Mouse (Mus musculus) lung, postnatal 0 days (tissue): ENCODE results near the gene Hoxb9. TPM values are rescaled to one million over a fixed set of nuclear protein-coding genes. Genes with fewer than 3 reads are reported as not detected.

Experiments
- ATAC-seq: fragments of 200-750 bp; cut with Nextera tagmentation; 2 replicates; pipeline ENCODE4 v1.8.0; 2017; ENCODE audit warnings: moderate library complexity
- DNase-seq: peaks from one replicate; pipeline ENCODE4 v3.0.0-alpha.2; 2016; ENCODE audit warnings: low spot score
- H3K27ac ChIP-seq: fragments of 300-500 bp; sonication (generic); 2 replicates; pipeline ENCODE4 v1.5.1; 2014; ENCODE audit warnings: antibody characterized with exemption, mild to moderate bottlenecking, low read length, mixed read lengths
- H3K27me3 ChIP-seq: fragments of 300-500 bp; sonication (generic); replicated peaks from 2 replicates; pipeline ENCODE4 v1.6.1; 2014; ENCODE audit warnings: low read length, mixed read lengths; ENCODE audit not compliant: insufficient read depth
- H3K36me3 ChIP-seq: fragments of 300-500 bp; sonication (generic); 2 replicates; pipeline ENCODE4 v1.6.1; 2014; ENCODE audit warnings: low read length, mixed read lengths; ENCODE audit not compliant: insufficient read depth
- H3K4me1 ChIP-seq: fragments of 300-500 bp; sonication (generic); 2 replicates; pipeline ENCODE4 v1.6.1; 2014; ENCODE audit warnings: antibody characterized with exemption, low read depth, low read length, mixed read lengths; ENCODE audit not compliant: insufficient read depth
- H3K4me2 ChIP-seq: fragments of 300-500 bp; sonication (generic); replicated peaks from 2 replicates; pipeline ENCODE4 v1.6.1; 2014; ENCODE audit warnings: low read depth, mild to moderate bottlenecking, low read length, moderate library complexity, mixed read lengths
- H3K4me3 ChIP-seq: fragments of 300-500 bp; sonication (generic); 2 replicates; pipeline ENCODE4 v1.5.1; 2014; ENCODE audit warnings: low read depth, low read length
- H3K9ac ChIP-seq: fragments of 300-500 bp; sonication (generic); replicated peaks from 2 replicates; pipeline ENCODE4 v1.6.1; 2014; ENCODE audit warnings: low read depth, mild to moderate bottlenecking
- H3K9me3 ChIP-seq: fragments of 300-500 bp; sonication (generic); 2 replicates; pipeline ENCODE4 v1.6.1; 2016; ENCODE audit warnings: low read length, mixed read lengths
- CTCF ChIP-seq: IDR thresholded peaks from 2 replicates; pipeline ENCODE4 v1.5.1; 2016; ENCODE audit warnings: antibody characterized with exemption, mild to moderate bottlenecking
- EP300 ChIP-seq: IDR thresholded peaks from 2 replicates; pipeline ENCODE4 v1.6.1; 2016; ENCODE audit warnings: antibody characterized with exemption, mild to moderate bottlenecking, control low read depth
- WGBS: fragments of 180-500 bp; shearing (Covaris S2); extraction: QIAGEN DNeasy Blood & Tissue Kit; methylation state at CpG from one replicate; pipeline ENCODE4 v1.1.7; 2014; 5-methylcytosine and 5-hydroxymethylcytosine counted together
- polyA plus RNA-seq: library from polyadenylated mRNA; unstranded; fragments of >200 nt; fragmentation: Nextera tagmentation; extraction: Ambion mirVana; gene quantifications from 2 replicates; pipeline ENCODE4 v1.2.1, GENCODE M21; 2015

Hoxb9 gene
- polyA plus RNA-seq, 1 experiment from 2014 or later: not detected

DNA sequence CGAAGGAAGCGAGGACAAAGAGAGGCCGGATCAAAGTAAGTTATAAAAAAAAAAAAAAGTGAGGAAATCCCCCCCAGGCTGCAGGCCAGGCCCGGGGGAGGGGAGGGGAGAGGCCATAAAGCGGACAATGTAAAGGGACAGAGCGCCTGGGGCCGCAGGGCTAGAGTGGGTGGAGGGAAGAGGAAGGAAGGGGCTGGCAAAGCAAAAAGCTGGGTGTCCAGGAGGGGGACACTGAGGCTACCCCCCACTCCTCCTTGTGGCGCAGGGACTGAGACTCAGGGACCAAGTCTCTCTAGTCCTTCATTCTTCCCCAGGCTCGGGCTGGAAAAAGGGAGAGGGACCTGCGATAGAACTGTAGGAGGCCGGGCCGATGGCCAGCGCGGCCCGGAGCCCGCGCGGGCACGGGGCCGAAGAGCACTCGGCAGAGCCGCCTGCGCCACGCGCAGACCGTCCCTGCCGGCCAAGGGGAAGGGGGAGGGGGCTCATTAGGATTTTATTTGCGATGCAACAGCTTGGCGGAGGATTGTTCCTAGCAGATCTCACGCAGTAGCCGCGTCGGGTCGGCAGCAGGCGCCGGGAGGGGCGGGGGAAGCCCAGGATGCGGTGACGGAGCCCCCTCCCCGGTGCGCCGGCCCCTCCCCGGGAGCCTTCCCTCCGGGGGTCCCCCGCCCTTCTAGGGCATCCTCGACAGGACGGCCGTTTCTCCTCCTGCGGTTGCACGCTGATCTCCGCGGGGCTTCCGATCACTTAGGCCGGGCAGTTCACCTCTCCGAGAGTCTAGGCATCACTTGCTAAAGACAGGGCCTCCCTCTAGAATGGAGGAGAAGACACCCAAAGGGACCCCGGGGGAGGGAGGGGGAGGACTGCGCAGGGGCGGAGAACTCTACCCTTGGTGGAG is 1.0 kb downstream of the Hoxb9 start:
- Histone ChIP-seq H3K4me1 (peaks cover 10% of the 10 kb centered on the region; the same call in 1 of the 2 replicates), H3K9me3 (no peaks in the 10 kb centered on the region), H3K9ac (no peak overlapping the region), H3K27ac (no peak overlapping the region), H3K27me3 (peaks cover 96% of the 10 kb centered on the region), H3K4me3 (peak overlapping the region; percentile 32), H3K4me2 (peak overlapping the region; percentile 50), H3K36me3 (no peaks in the 10 kb centered on the region)
- no peak for DNase-seq
- no peak for TF ChIP-seq EP300
- no peak for TF ChIP-seq CTCF
- ATAC-seq: peak; percentile 32
- WGBS: under 1% methylated on average over 56 of the region's 58 CpGs

DNA sequence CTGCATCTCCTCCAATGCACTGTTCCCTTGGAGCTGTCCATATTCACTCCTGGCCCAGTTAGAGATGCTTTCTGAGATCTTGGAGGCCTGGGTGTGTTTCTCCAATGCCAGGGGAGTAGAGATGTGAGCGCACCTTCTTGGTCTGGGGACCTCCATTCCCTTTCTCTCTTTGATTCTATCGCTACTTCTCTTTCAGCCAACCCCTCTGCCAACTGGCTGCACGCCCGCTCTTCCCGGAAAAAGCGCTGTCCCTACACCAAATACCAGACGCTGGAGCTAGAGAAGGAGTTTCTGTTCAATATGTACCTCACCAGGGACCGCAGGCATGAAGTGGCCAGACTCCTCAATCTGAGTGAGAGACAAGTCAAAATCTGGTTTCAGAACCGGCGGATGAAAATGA is 3.2 kb downstream of the Hoxb9 start:
- ATAC-seq (no peak), DNase-seq (no peak)
- no peak overlapping the region for H3K9ac ChIP-seq
- H3K4me1 ChIP-seq: peaks cover 10% of the 10 kb centered on the region; the same call in 1 of the 2 replicates
- no peaks in the 10 kb centered on the region for H3K9me3 ChIP-seq
- H3K27me3 ChIP-seq: peaks cover 99% of the 10 kb centered on the region
- no peak overlapping the region for H3K4me3 ChIP-seq
- H3K36me3 ChIP-seq: no peaks in the 10 kb centered on the region
- TF ChIP-seq EP300 (no peak), CTCF (no peak)
- no peak overlapping the region for H3K27ac ChIP-seq
- WGBS: 8% methylated on average over 10 of the region's 10 CpGs
- H3K4me2 ChIP-seq: no peak overlapping the region

DNA sequence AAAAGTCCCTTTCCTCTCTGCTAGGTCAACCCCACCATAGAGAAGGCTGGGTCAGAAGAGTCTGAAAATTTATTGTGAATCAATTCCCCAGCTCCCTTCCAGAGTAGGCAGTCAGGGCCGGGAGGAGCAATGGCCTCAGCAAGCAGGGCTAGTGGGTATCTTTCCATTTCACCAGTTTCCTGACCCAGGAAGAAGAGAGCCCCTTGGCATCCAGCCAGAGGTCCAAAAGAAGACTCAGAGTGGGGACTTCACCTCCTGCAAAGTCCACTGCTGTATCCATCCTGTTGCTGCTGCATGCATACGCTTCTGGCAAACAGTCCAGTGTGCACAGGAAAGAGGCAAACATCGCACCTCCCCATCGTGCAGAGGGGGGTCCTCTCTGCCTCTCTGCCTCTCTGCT is 4.6 kb downstream of the Hoxb9 start:
- no peak for DNase-seq
- Histone ChIP-seq H3K9me3 (no peaks in the 10 kb centered on the region), H3K4me2 (no peak overlapping the region), H3K27ac (no peak overlapping the region), H3K9ac (no peak overlapping the region), H3K4me3 (no peak overlapping the region), H3K36me3 (no peaks in the 10 kb centered on the region), H3K4me1 (peaks cover 8% of the 10 kb centered on the region; the same call in 1 of the 2 replicates), H3K27me3 (peaks cover 92% of the 10 kb centered on the region)
- no peak for ATAC-seq
- 7% methylated on average over 4 of the region's 4 CpGs for WGBS
- no peak for TF ChIP-seq CTCF
- no peak for TF ChIP-seq EP300

DNA sequence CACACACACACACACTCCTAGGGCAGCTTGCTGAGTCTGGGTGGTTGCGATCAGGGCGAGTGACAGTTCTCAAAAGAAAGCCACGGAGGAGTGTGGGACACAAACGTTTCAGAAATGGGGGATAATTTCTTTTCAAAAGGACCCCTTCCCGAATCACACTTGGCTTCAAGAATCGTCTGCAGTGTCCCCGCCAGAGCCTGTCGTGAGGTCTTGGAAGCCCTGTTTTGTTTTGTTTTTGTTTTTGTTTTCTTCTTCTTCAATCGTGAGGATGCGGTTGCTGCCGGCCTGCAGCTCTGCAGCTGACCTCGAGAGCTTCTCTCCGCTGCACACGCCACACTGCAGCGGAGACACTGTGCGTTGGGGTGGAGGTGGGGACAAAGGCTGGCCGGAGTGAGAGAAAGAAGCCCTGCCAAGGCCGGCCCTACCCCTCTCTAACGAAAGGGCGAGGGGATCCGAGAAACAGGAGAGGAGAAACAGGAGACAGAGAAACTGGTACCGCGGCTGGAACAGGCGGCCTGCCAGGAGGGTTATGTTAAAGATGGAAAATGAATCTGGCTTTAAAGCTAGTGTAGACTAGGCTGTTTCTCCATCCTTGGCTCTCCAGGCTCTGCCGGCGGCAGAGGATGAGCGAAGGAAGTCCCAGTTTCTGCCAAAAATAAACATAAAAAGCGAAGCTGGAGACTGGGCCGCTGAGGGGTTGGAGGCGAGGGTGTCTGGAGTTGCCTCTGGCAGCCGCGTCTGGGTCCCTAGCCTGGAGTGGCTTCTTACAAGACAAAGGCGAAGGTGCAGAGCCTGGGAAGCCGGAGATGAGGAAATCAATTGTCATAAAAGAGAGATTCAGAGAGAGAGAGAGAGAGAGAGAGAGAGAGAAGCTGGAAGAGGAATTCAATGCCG is 6.1 kb downstream of the Hoxb9 start:
- Histone ChIP-seq H3K27ac (no peak overlapping the region), H3K27me3 (peaks cover 87% of the 10 kb centered on the region), H3K4me2 (no peak overlapping the region), H3K9ac (no peak overlapping the region), H3K36me3 (no peaks in the 10 kb centered on the region), H3K4me3 (no peak overlapping the region), H3K9me3 (no peaks in the 10 kb centered on the region), H3K4me1 (no peaks in the 10 kb centered on the region)
- DNase-seq (no peak), ATAC-seq (no peak)
- TF ChIP-seq CTCF (no peak), EP300 (no peak)
- 3% methylated on average over 35 of the region's 35 CpGs for WGBS

DNA sequence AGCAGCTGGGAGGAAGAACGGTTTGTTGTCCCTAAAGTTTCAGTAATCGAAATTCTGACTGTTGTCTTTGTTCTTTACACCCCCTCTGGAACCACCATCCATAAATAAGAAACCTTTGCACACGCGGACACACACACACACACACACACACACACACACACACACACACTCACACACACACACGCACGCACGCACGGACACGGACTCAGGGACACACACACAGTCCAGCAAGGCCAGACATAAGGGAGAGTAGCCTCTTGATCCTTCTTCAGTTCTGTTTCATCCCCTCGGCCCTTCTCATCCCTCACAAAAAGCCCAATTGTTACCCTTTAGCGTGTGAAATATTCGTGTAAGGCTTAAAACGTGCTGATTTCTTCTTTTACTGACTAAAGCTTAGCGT is 7.1 kb downstream of the Hoxb9 start:
- H3K27ac ChIP-seq: no peak overlapping the region

DNA sequence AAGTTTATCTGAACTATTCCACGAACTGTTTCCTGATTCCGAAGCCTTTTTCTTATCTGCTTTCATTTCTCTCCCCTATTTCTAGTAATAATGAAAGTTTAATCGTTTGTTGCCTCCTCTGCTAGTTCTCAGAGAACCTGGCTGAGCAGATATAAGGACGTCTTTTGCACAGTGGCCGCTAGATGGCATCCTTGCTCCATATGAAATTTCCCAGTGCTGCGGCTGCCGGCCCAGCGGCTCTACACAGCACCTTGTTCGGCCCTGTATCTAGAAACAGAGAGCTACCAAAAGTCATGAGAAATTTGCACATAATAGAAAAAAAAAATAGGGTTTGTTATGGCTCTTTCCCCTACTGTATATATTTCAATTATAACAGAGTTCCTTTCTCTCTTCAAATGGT is 7.5 kb downstream of the Hoxb9 start:
- H3K9me3 ChIP-seq: no peaks in the 10 kb centered on the region
- ATAC-seq: peak; percentile 80
- no peak overlapping the region for H3K4me2 ChIP-seq
- H3K27me3 ChIP-seq: peaks cover 83% of the 10 kb centered on the region
- H3K9ac ChIP-seq: no peak overlapping the region
- TF ChIP-seq EP300 (no peak), CTCF (peak; percentile 86)
- H3K36me3 ChIP-seq: no peaks in the 10 kb centered on the region
- DNase-seq: peak; percentile 89
- no peaks in the 10 kb centered on the region for H3K4me1 ChIP-seq
- under 1% methylated on average over 9 of the region's 9 CpGs for WGBS
- H3K4me3 ChIP-seq: no peak overlapping the region
- H3K27ac ChIP-seq: no peak overlapping the region

More for the DNA sequence above, 7.1 kb downstream of the Hoxb9 start:
- TF ChIP-seq EP300 (no peak), CTCF (no peak)
- H3K9me3 ChIP-seq: no peaks in the 10 kb centered on the region
- no peak overlapping the region for H3K4me3 ChIP-seq
- ATAC-seq (no peak), DNase-seq (no peak)
- H3K27me3 ChIP-seq: peaks cover 87% of the 10 kb centered on the region
- H3K9ac ChIP-seq: no peak overlapping the region
- no peaks in the 10 kb centered on the region for H3K4me1 ChIP-seq
- no peak overlapping the region for H3K4me2 ChIP-seq
- WGBS: 19% methylated on average over 14 of the region's 14 CpGs
- H3K36me3 ChIP-seq: no peaks in the 10 kb centered on the region
